Mouse (Mus musculus): Measurements from ENCODE around the gene AY074887.
A peak's percentile ranks its signal among the peaks of the same experiment; 100 is the strongest.

Gene AY074887

DNA sequence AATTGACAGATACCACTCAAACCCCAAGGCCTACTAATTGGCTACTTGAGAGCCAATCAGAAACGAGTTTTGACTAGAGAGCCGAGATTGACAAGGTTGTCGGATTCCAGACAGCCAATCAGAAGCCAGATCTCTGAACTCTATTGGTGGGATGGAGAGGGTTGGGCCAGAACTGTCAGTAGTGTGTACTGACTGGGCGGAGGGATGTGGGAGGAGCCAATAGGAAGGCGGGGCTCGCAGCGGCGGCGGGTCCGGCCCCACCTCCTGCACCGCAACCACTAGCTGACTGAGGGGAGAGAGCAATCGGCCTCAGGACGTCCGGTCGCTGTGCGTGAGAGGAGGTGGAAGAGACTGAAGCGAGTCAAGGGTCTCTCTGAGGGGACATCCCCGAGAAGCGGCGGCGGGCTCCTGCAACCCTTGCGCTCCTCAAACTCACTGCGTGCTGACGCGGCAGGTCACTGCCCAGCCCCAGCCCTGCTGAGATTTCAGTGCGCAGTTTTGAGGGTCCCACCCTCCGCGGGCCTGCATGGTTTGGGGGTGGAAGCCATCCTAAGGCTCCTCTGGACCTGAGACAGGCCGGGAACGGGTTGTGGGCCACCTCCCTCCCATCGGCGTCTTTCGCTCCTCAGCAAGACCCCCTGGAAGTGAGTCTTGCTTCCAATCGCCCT, 33.7 kb downstream of the AY074887 start, which contains the start of gene Hykk:
Gene Hykk (plus strand): TSS at position 274 of the 668 bp plus-strand sequence.
- ATAC-seq (ENCODE audit: low TSS enrichment) = peak; percentile 100

DNA sequence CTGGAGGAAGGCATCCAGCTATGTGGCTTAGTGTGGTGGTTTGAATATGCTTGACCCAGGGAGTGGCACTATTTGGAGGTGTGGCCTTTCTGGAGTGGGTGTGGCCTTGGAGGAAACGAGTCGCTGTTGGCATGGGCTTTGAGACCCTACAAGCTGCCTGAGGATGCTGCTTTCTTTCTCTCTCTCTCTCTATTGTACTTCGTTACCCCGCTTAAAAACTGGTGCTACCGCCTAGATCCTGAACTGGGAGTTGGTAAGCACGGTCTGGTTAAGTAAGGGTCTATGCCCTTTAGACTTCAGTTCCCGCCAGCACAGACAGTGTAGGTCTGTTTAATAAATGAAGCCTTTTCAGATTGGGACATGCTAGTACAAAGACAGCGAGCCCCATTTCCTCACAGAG, 34.4 kb downstream of the AY074887 start:
- no peak for ATAC-seq (ENCODE audit: low TSS enrichment)

DNA sequence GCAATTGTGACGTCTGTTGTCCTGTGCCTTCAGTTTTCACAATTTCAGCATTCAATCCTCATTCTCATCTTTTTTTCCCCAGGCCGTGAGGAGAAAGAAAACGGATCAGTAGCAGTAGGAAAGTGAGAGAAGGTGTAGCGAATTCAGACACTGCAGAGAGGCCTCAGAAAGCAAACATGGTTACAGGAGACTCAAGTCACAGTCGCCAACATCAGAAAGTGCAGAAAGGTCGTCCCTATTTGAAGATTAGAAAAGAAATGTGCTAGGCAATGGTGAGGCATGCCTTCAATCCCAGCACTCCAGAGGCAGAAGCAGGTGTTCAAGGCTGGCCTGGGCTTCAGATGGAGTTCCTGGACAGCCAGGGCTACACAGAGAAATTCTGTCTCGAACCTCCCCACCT, 35.2 kb downstream of the AY074887 start:
- ATAC-seq (ENCODE audit: low TSS enrichment) = no peak

DNA sequence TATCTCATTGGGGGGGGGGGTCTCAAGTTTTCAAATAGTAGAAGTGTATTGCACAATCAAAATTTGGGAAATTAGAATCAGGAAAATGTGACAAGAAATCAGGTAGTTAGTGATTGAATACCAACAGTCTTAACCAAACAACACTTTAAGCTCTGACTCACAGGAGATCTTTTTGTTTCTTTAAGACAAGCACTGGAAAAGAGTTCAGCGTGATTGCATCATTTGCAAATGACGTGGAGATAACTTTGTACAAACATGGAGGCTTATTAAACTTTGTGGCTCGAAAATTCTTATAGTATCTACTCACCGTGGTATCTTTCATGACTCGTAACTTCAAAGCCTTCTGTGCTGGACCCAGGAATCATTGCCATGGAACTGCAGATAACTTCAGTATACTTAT, 41.4 kb downstream of the AY074887 start:
- no peak for ATAC-seq (ENCODE audit: low TSS enrichment)

All from frontal cortex, adult (tissue).